Mouse (Mus musculus) thymus, postnatal 36 days (tissue): ENCODE results near the gene Glt28d2.

Source experiments
- DNase-seq, 2 experiments: peaks; one replicate each; pipeline ENCODE4 v3.0.0; 2022; ENCODE audit warnings: mixed read lengths in 2 of 2

The Glt28d2 gene

DNA sequence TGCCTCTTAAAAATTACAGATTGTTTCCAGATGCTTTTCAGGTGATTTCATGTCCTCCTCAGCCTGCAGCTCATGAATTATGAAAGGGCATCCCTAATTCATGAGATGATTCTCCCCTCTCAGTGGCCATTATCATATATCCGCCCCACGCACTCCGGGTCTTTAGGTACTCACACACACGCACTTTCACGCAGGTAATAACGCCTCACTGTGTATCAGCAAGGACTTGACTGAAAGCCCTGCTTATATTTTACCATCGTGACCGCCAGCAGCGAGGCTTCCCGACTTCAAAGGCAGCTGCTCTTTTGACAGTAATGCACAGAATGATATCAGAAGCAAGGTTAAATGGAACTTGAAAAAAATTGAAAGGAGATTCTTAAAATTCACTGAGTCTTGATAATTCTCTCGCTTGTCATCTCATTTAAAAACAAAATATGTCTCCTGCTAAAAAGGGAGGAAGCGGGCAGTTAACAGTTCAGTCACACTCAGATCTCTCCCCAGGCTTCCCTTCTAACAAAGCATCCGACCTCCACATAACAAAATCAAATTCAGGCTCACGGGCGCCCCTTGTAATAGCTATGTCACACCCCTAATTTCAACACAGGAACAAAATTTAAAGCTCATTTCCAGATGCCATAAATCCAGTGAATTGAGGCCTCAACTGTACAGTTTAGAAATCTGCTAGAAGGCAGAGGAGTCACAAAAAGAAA, 66.3 kb downstream of the Glt28d2 start:
- DNase-seq, result no peak
